Mouse (Mus musculus) embryonic facial prominence, embryonic 14.5 days (tissue): ENCODE results near the gene Tmeff1. TPM values are rescaled to one million over a fixed set of nuclear protein-coding genes. Genes with fewer than 3 reads are reported as not detected.

ENCODE experiments used
- ATAC-seq: fragments of 200-750 bp; cut with Nextera tagmentation; 2 replicates; pipeline ENCODE4 v1.8.0; 2017; ENCODE audit warnings: low read depth, moderate number of reproducible peaks, moderate TSS enrichment
- DNase-seq: peaks from one replicate; pipeline ENCODE4 v3.0.0-alpha.2; 2015; ENCODE audit warnings: low spot score
- H3K27ac ChIP-seq: fragments of 300-500 bp; sonication (generic); replicated peaks from 2 replicates; pipeline ENCODE4 v1.5.1; 2014; ENCODE audit warnings: low read depth, mild to moderate bottlenecking, low read length, moderate library complexity
- H3K27me3 ChIP-seq: fragments of 300-500 bp; sonication (generic); replicated peaks from 2 replicates; pipeline ENCODE4 v1.6.1; 2014; ENCODE audit warnings: low read length; ENCODE audit not compliant: control insufficient read depth, insufficient read depth
- H3K36me3 ChIP-seq: fragments of 300-500 bp; sonication (generic); 2 replicates; pipeline ENCODE4 v1.6.1; 2014; ENCODE audit warnings: low read length, mixed read lengths; ENCODE audit not compliant: control insufficient read depth, insufficient read depth
- H3K4me1 ChIP-seq: fragments of 300-500 bp; sonication (generic); 2 replicates; pipeline ENCODE4 v1.6.1; 2014; ENCODE audit warnings: antibody characterized with exemption, low read length; ENCODE audit not compliant: control insufficient read depth, insufficient read depth
- H3K4me2 ChIP-seq: fragments of 300-500 bp; sonication (generic); 2 replicates; pipeline ENCODE4 v1.6.1; 2014; ENCODE audit warnings: low read depth, mild to moderate bottlenecking, low read length, moderate library complexity, mixed read lengths
- H3K4me3 ChIP-seq: fragments of 300-500 bp; sonication (generic); 2 replicates; pipeline ENCODE4 v1.5.1; 2014; ENCODE audit warnings: low read depth, mild to moderate bottlenecking, low read length
- H3K9ac ChIP-seq: fragments of 300-500 bp; sonication (generic); 2 replicates; pipeline ENCODE4 v1.6.1; 2014; ENCODE audit warnings: low read depth, mild to moderate bottlenecking, low read length, moderate library complexity, mixed read lengths
- H3K9me3 ChIP-seq: fragments of 300-500 bp; sonication (generic); 2 replicates; pipeline ENCODE4 v1.6.1; 2016; ENCODE audit warnings: low read length; ENCODE audit not compliant: control insufficient read depth
- WGBS: fragments of 180-500 bp; shearing (Covaris S2); extraction: QIAGEN DNeasy Blood & Tissue Kit; methylation state at CpG from one replicate; pipeline ENCODE4 v1.1.7; 2014; 5-methylcytosine and 5-hydroxymethylcytosine counted together
- polyA plus RNA-seq: library from polyadenylated mRNA; unstranded; fragments of >200 nt; fragmentation: Nextera tagmentation; extraction: Ambion mirVana; gene quantifications from 2 replicates; pipeline ENCODE4 v1.2.1, GENCODE M21; 2014

Gene Tmeff1
- polyA plus RNA-seq, 1 experiment from 2014 or later = 61.4 TPM

GRCm38 (mm10) chr4:48543071-48543865 is 41.7 kb upstream of the Tmeff1 start:
- H3K27ac ChIP-seq = no peak overlapping the region
- peaks cover 36% of the 10 kb centered on the region for H3K4me1 ChIP-seq
- H3K36me3 ChIP-seq = no peaks in the 10 kb centered on the region
- H3K4me3 ChIP-seq = no peak overlapping the region
- no peak overlapping the region for H3K4me2 ChIP-seq
- WGBS = 61% methylated on average over 6 of the region's 6 CpGs
- no peaks in the 10 kb centered on the region for H3K27me3 ChIP-seq
- ATAC-seq (no peak), DNase-seq (no peak)
- H3K9ac ChIP-seq = no peak overlapping the region
- H3K9me3 ChIP-seq = no peaks in the 10 kb centered on the region

- H3K4me3 ChIP-seq = no peak overlapping the region
- H3K27me3 ChIP-seq = no peaks in the 10 kb centered on the region
- H3K4me1 ChIP-seq = peaks cover 44% of the 10 kb centered on the region
- H3K36me3 ChIP-seq = no peaks in the 10 kb centered on the region
- no peak overlapping the region for H3K9ac ChIP-seq
- H3K9me3 ChIP-seq = no peaks in the 10 kb centered on the region
- no peak for DNase-seq
- WGBS = 62% methylated on average over 8 of the region's 8 CpGs
- no peak overlapping the region for H3K4me2 ChIP-seq
- H3K27ac ChIP-seq = no peak overlapping the region
- ATAC-seq = no peak
These were observed 40.8 kb upstream of the Tmeff1 start for GRCm38 (mm10) chr4:48544141-48544540.

- Histone ChIP-seq H3K9ac (no peak overlapping the region), H3K27ac (no peak overlapping the region), H3K36me3 (no peaks in the 10 kb centered on the region), H3K4me3 (no peak overlapping the region), H3K27me3 (no peaks in the 10 kb centered on the region), H3K4me2 (no peak overlapping the region), H3K9me3 (no peaks in the 10 kb centered on the region), H3K4me1 (peaks cover 48% of the 10 kb centered on the region)
- ATAC-seq = no peak
- DNase-seq = no peak
- 55% methylated on average over 12 of the region's 12 CpGs for WGBS
These were observed 39.0 kb upstream of the Tmeff1 start for GRCm38 (mm10) chr4:48545966-48546365.

GRCm38 (mm10) chr4:48546568-48547496 is 38.1 kb upstream of the Tmeff1 start:
- Histone ChIP-seq H3K4me3 (no peak overlapping the region), H3K27ac (no peak overlapping the region), H3K36me3 (0 out of 2 replicates have a peak, but pooled peaks cover 3% of the 10 kb centered on the region), H3K9me3 (no peaks in the 10 kb centered on the region), H3K27me3 (no peaks in the 10 kb centered on the region), H3K4me1 (peaks cover 45% of the 10 kb centered on the region), H3K4me2 (no peak overlapping the region), H3K9ac (no peak overlapping the region)
- DNase-seq (no peak), ATAC-seq (peak; percentile 35; the same call in 1 of the 2 replicates)
- WGBS = 58% methylated on average over 9 of the region's 9 CpGs

- Histone ChIP-seq H3K9me3 (no peaks in the 10 kb centered on the region), H3K27me3 (no peaks in the 10 kb centered on the region), H3K4me2 (no peak overlapping the region), H3K4me3 (no peak overlapping the region), H3K27ac (no peak overlapping the region), H3K9ac (no peak overlapping the region), H3K4me1 (peaks cover 32% of the 10 kb centered on the region), H3K36me3 (peaks cover 18% of the 10 kb centered on the region)
- WGBS = 12% methylated on average over 6 of the region's 6 CpGs
- peak; percentile 77 for DNase-seq
- peak; percentile 64 for ATAC-seq
These were observed 36.5 kb upstream of the Tmeff1 start for GRCm38 (mm10) chr4:48548393-48549045.

- peaks cover 26% of the 10 kb centered on the region for H3K36me3 ChIP-seq
- no peak overlapping the region for H3K4me3 ChIP-seq
- 65% methylated on average over 5 of the region's 5 CpGs for WGBS
- no peak overlapping the region for H3K27ac ChIP-seq
- H3K9me3 ChIP-seq = no peaks in the 10 kb centered on the region
- ATAC-seq (no peak), DNase-seq (no peak)
- H3K4me1 ChIP-seq = peaks cover 26% of the 10 kb centered on the region
- no peak overlapping the region for H3K4me2 ChIP-seq
- no peaks in the 10 kb centered on the region for H3K27me3 ChIP-seq
- no peak overlapping the region for H3K9ac ChIP-seq
These were observed 35.3 kb upstream of the Tmeff1 start for GRCm38 (mm10) chr4:48549661-48550060.

- ATAC-seq (no peak), DNase-seq (no peak)
- no peak overlapping the region for H3K4me3 ChIP-seq
- H3K4me2 ChIP-seq = no peak overlapping the region
- no peaks in the 10 kb centered on the region for H3K27me3 ChIP-seq
- no peaks in the 10 kb centered on the region for H3K9me3 ChIP-seq
- peaks cover 15% of the 10 kb centered on the region for H3K4me1 ChIP-seq
- H3K27ac ChIP-seq = no peak overlapping the region
- WGBS = 95% methylated on average over 27 of the region's 27 CpGs
- no peak overlapping the region for H3K9ac ChIP-seq
- H3K36me3 ChIP-seq = peaks cover 40% of the 10 kb centered on the region
These were observed 32.4 kb upstream of the Tmeff1 start for GRCm38 (mm10) chr4:48552486-48553064.

GRCm38 (mm10) chr4:48554132-48554531 is 30.8 kb upstream of the Tmeff1 start:
- H3K4me3 ChIP-seq = no peak overlapping the region
- H3K4me1 ChIP-seq = 0 out of 2 replicates have a peak, but pooled peaks cover 4% of the 10 kb centered on the region
- H3K9ac ChIP-seq = no peak overlapping the region
- DNase-seq (no peak), ATAC-seq (no peak)
- peaks cover 50% of the 10 kb centered on the region for H3K36me3 ChIP-seq
- WGBS = 92% methylated on average over 7 of the region's 7 CpGs
- no peaks in the 10 kb centered on the region for H3K9me3 ChIP-seq
- no peak overlapping the region for H3K27ac ChIP-seq
- H3K27me3 ChIP-seq = no peaks in the 10 kb centered on the region
- H3K4me2 ChIP-seq = no peak overlapping the region
